Mouse (Mus musculus) heart, adult 2 months (tissue): Measurements from ENCODE around the gene Bsg. TPM values are rescaled to one million over a fixed set of nuclear protein-coding genes. Genes with fewer than 3 reads are reported as not detected.
A peak's percentile ranks its signal among the peaks of the same experiment; 100 is the strongest.

Source experiments
- DNase-seq, 2 experiments: peaks; one replicate each; pipeline ENCODE4 v3.0.0; 2021
- H3K27ac ChIP-seq: fragments of 200-600 bp; 2 replicates; pipeline ENCODE4 v1.8.1; 2022
- H3K27me3 ChIP-seq: fragments of 200-500 bp; 2 replicates; pipeline ENCODE4 v1.6.1; 2012; ENCODE audit warnings: mild to moderate bottlenecking, low read length, inconsistent platforms, mixed read lengths; ENCODE audit not compliant: control insufficient read depth, insufficient read depth
- H3K36me3 ChIP-seq: fragments of 200-500 bp; 2 replicates; pipeline ENCODE4 v1.6.1; 2012; ENCODE audit warnings: low read length, inconsistent platforms; ENCODE audit not compliant: control insufficient read depth, insufficient read depth
- H3K4me1 ChIP-seq: fragments of 200-500 bp; 2 replicates; pipeline ENCODE4 v1.6.1; 2011; ENCODE audit warnings: low read length; ENCODE audit not compliant: control insufficient read depth, insufficient read depth
- H3K4me3 ChIP-seq: fragments of 200-600 bp; 2 replicates; pipeline ENCODE4 v1.8.1; 2022
- H3K79me2 ChIP-seq: fragments of 200-500 bp; replicated peaks from 2 replicates; pipeline ENCODE4 v1.6.1; 2012; ENCODE audit warnings: mild to moderate bottlenecking, inconsistent platforms, low read length, moderate library complexity, mixed read lengths; ENCODE audit not compliant: control insufficient read depth, insufficient read depth
- H3K9ac ChIP-seq: fragments of 200-500 bp; 2 replicates; pipeline ENCODE4 v1.6.1; 2012; ENCODE audit warnings: low read depth, mild to moderate bottlenecking, control low read depth, inconsistent platforms, low read length, mixed read lengths
- CTCF ChIP-seq: fragments of 200-600 bp; IDR thresholded peaks from 2 replicates; pipeline ENCODE4 v1.8.1; 2022; ENCODE audit warnings: antibody characterized with exemption, mild to moderate bottlenecking, moderate library complexity
- EP300 ChIP-seq: fragments of 200-500 bp; IDR thresholded peaks from 2 replicates; pipeline ENCODE4 v1.6.1; 2011; ENCODE audit warnings: low read depth, low read length, control low read depth; ENCODE audit not compliant: insufficient read depth
- POLR2A ChIP-seq: fragments of 200-500 bp; IDR thresholded peaks from 2 replicates; pipeline ENCODE4 v1.6.1; 2011; ENCODE audit warnings: mild to moderate bottlenecking, low read depth, low read length, control low read depth; ENCODE audit not compliant: insufficient read depth
- WGBS: fragments of 180-500 bp; shearing (Covaris S2); methylation state at CpG from one replicate; pipeline ENCODE4 v1.1.7; 2018; 5-methylcytosine and 5-hydroxymethylcytosine counted together
- intact Hi-C: fragments of 180-260 bp; cut with DNase I; formaldehyde crosslinking; loops from one replicate; pipeline ENCODE4 v1.15.1; 2025
- polyA plus RNA-seq: library from polyadenylated mRNA; depleted of rRNA; stranded (reverse); fragments of >200 nt; gene quantifications from 2 replicates; pipeline ENCODE4 v1.2.3, GENCODE M21; 2012
- total RNA-seq, 2 experiments: library from RNA; stranded (reverse); gene quantifications; 2 replicates each; pipeline ENCODE4 v1.2.3; 2021

Gene Bsg
- total and polyA plus RNA-seq, 3 experiments = 1,364 to 1,570 (median 1,491) TPM

DNA sequence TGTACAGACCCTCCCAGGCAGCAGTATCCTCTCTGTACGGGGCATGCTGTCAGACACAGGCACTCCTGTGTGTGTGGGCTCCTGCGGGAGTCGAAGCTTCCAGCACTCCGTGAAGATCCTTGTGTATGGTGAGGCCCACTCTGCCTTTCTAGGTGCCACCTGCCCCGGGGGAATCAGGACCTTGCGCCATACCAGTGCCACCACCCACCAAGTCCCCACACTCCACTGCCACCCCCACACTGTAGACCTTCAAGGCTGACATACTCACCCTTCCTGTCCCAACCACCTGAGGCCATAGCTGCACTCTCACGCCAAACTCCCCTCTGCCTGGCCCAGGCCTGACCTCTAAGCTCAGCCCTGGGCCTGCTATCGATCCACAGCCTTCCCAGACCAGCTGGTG is 39.2 kb upstream of the Bsg start:
- DNase-seq = no peak
- 83% methylated on average over 8 of the region's 8 CpGs for WGBS
- H3K4me3 ChIP-seq = no peak overlapping the region
- peaks cover under 1% of the 10 kb centered on the region; the same call in 1 of the 2 replicates for H3K4me1 ChIP-seq
- intact Hi-C loops = loop anchor here (10.0 kb wide), 1 partner anchor 910 kb away; the partner anchor contains the start of gene Ccdc105
- H3K27ac ChIP-seq = no peak overlapping the region
- H3K9ac ChIP-seq = no peak overlapping the region
- TF ChIP-seq EP300 = no peak
- no peak for TF ChIP-seq POLR2A
- TF ChIP-seq CTCF = no peak
- H3K79me2 ChIP-seq = no peaks in the 10 kb centered on the region
- no peaks in the 10 kb centered on the region for H3K27me3 ChIP-seq
- H3K36me3 ChIP-seq = no peaks in the 10 kb centered on the region

DNA sequence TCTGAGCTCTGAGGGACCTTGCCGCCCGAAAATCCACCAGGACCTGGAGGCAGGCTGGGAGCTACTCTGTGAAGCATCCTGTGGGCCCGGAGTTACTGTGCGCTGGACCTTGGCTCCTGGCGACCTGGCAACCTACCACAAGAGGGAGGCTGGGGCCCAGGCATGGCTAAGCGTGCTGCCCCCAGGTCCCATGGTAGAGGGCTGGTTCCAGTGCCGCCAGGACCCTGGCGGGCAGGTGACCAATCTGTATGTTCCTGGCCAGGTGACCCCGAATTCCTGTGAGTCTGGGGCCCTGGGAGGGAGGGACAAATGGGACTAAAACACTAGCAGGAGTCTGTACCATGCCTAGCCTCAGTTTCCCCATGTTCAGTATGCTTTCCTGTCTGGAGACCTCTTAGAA is 37.8 kb upstream of the Bsg start:
- TF ChIP-seq EP300 = no peak
- no peak for TF ChIP-seq CTCF
- TF ChIP-seq POLR2A = no peak
- DNase-seq = no peak
- no peaks in the 10 kb centered on the region for H3K36me3 ChIP-seq
- WGBS = 66% methylated on average over 9 of the region's 9 CpGs
- H3K4me3 ChIP-seq = no peak overlapping the region
- intact Hi-C loops = loop anchor here (10.0 kb wide), 1 partner anchor 912 kb away; the partner anchor contains the start of gene Ccdc105
- H3K79me2 ChIP-seq = no peaks in the 10 kb centered on the region
- H3K4me1 ChIP-seq = peaks cover 5% of the 10 kb centered on the region; the same call in 1 of the 2 replicates
- no peak overlapping the region for H3K27ac ChIP-seq
- no peaks in the 10 kb centered on the region for H3K27me3 ChIP-seq
- H3K9ac ChIP-seq = no peak overlapping the region

DNA sequence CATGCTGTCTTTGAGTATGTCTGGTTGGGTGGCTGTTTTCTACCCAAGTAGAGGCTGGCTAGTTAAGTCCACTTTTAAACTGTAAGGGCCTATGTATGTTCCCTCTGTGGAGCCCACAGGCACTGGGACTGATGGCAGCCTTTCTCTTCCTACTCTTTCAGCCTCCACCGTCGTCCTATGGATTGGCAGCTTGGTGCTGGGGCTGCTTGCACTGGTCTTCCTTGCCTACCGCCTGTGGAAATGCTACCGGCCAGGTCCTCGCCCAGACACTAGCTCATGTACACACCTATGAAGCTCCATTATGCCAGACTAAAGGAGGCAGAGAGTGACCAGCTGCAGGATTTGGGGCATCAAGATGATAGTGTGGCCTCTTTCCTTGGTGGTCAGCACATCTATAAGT is 36.2 kb upstream of the Bsg start:
- Histone ChIP-seq H3K36me3 (no peaks in the 10 kb centered on the region), H3K4me1 (peaks cover 5% of the 10 kb centered on the region; the same call in 1 of the 2 replicates), H3K9ac (no peak overlapping the region), H3K4me3 (no peak overlapping the region), H3K27ac (no peak overlapping the region), H3K27me3 (no peaks in the 10 kb centered on the region), H3K79me2 (no peaks in the 10 kb centered on the region)
- TF ChIP-seq CTCF = no peak
- TF ChIP-seq POLR2A = no peak
- TF ChIP-seq EP300 = no peak
- no peak for DNase-seq
- 77% methylated on average over 5 of the region's 5 CpGs for WGBS
- intact Hi-C loops = loop anchor here (2.0 to 10.0 kb wide), 2 partner anchors 73 to 913 kb away; partner anchors contain the start of gene Ccdc105

DNA sequence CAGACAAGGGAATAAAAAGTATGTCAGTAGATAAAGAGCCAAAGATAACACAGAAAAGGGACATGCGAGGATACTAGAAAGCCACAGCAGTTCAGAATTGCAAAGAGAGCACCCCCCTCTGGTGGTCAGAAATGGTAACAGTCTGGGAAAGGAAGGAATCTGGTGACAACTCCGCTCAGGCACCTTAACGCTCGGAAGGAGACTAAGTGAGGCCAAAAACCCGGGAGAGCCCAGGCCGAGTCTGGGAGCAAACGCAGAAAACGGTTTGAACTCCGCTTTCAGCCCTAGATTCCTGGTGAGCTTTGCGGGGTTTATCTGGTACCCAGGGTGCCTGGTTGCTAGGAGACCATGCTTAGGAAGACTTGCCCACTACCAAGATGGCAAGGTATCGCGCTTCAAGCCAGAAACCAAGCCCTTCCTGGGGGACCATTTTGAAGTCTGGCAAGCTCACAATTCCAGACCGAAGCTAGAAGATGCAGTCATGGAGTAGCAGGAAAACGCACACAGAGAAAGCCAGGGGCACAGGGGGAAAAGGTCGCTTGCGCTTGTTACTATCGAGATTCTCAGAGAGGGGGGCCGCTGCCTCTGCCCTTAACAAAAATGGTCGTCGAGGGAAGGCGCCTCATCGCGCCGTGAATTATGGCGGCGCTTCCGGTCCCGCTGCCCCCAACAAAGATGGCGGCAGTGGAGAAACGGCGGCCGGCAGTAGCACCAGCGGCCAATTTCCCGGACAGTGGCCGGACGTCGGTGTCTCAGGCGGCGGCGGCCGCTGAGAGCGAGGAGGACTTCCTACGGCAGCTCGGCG is 35.3 kb upstream of the Bsg start, which contains the start of gene Tpgs1:
TSS of gene Tpgs1 (plus strand) at position 599 of the 805 bp plus-strand sequence.
- peak within 1 kb of the TSS; percentile 78 for H3K9ac ChIP-seq
- intact Hi-C loops = loop anchor here (1.0 to 10.0 kb wide), 3 partner anchors 12 to 914 kb away; partner anchors contain the start of gene Ccdc105
- TF ChIP-seq POLR2A (no peak), EP300 (0 out of 2 replicates have a peak, but pooled peaks have one; percentile 18), CTCF (no peak; the same call in 1 of the 2 replicates)
- no peaks in the 10 kb centered on the region for H3K79me2 ChIP-seq
- DNase-seq = peak; percentile 93
- no peaks in the 10 kb centered on the region for H3K27me3 ChIP-seq
- peaks cover 5% of the 10 kb centered on the region; the same call in 1 of the 2 replicates for H3K4me1 ChIP-seq
- peak within 1 kb of the TSS; percentile 92 for H3K27ac ChIP-seq
- peak within 1 kb of the TSS; percentile 82 for H3K4me3 ChIP-seq
- WGBS = under 1% methylated on average over 45 of the region's 45 CpGs
- H3K36me3 ChIP-seq = no peaks in the 10 kb centered on the region

DNA sequence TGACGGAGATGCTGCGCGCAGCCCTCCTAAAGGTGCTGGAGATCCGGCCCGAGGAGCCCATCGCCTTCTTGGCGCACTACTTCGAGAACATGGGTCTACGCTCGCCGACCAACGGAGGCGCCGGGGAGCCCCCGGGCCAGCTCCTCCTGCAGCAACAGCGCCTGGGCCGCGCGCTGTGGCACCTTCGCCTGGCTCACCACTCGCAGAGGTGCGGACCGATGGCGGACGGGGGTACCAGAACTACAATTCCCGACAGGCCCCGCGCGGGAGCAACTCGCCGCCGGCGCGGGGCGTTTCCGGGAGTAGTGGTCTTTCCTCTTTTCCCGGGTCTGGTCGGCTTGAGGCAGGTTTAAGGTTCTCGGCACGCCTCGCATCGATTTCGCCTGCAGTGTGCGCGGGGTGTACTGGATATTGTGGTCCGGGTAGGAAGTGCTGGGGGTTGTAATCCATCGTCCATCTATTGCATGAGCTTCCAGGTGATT is 34.7 kb upstream of the Bsg start:
- no peaks in the 10 kb centered on the region for H3K36me3 ChIP-seq
- WGBS = under 1% methylated on average over 47 of the region's 47 CpGs
- no peaks in the 10 kb centered on the region for H3K27me3 ChIP-seq
- H3K79me2 ChIP-seq = no peaks in the 10 kb centered on the region
- peak overlapping the region; percentile 78 for H3K9ac ChIP-seq
- H3K4me3 ChIP-seq = peak overlapping the region; percentile 82
- peaks cover 5% of the 10 kb centered on the region; the same call in 1 of the 2 replicates for H3K4me1 ChIP-seq
- TF ChIP-seq CTCF (no peak), POLR2A (no peak), EP300 (no peak)
- DNase-seq = peak; percentile 83 to 87
- H3K27ac ChIP-seq = peak overlapping the region; percentile 92
- intact Hi-C loops = loop anchor here (1.0 to 10.0 kb wide), 3 partner anchors 12 to 915 kb away; partner anchors contain the start of gene Ccdc105
